Mouse (Mus musculus): ENCODE measurements around the gene Olfr1056.
"Not testable (repeated sequence)": the region's sequence is repeated elsewhere in the genome, so short reads cannot be mapped to it uniquely, and the experiment has no call there.

The Olfr1056 gene

GRCm38 (mm10) chr2:86362369-86362768, at the start of gene Olfr1056:
Gene Olfr1056, minus strand, starts transcription at chr2:86362469.
- no peak for DNase-seq (ENCODE audit: low spot score in 2 of 2)

- no peak for DNase-seq (ENCODE audit: low spot score in 2 of 2)
Observed at GRCm38 (mm10) chr2:86395114-86395513, 32.8 kb upstream of the Olfr1056 start.

- not testable (repeated sequence) for DNase-seq (ENCODE audit: low spot score in 2 of 2)
Observed at GRCm38 (mm10) chr2:86388461-86388860, 26.2 kb upstream of the Olfr1056 start, which contains the start of gene Olfr1058. Gene Olfr1058, minus strand, starts transcription at chr2:86388561.

- DNase-seq (ENCODE audit: low spot score in 2 of 2), result no peak
Observed at GRCm38 (mm10) chr2:86378293-86378692, 16.0 kb upstream of the Olfr1056 start, which contains the start of gene Olfr1057. Gene Olfr1057, minus strand, starts transcription at chr2:86378393.

- DNase-seq (ENCODE audit: low spot score in 2 of 2), result not testable (repeated sequence)
Observed at GRCm38 (mm10) chr2:86366342-86366741, 4.1 kb upstream of the Olfr1056 start.

- not testable (repeated sequence) for DNase-seq (ENCODE audit: low spot score in 2 of 2)
Observed at GRCm38 (mm10) chr2:86351751-86352150, 10.5 kb downstream of the Olfr1056 start.

GRCm38 (mm10) chr2:86350184-86350583, 12.1 kb downstream of the Olfr1056 start, which contains the start of gene Olfr1055:
Gene Olfr1055, minus strand, starts transcription at chr2:86350284.
- no peak for DNase-seq (ENCODE audit: low spot score in 2 of 2)

GRCm38 (mm10) chr2:86335333-86335732, 26.9 kb downstream of the Olfr1056 start, which contains the start of gene Olfr1054:
Gene Olfr1054, minus strand, starts transcription at chr2:86335433.
- no peak for DNase-seq (ENCODE audit: low spot score in 2 of 2)

- no peak for DNase-seq (ENCODE audit: low spot score in 2 of 2)
Observed at GRCm38 (mm10) chr2:86315184-86315583, 47.1 kb downstream of the Olfr1056 start, which contains the start of gene Olfr1053. Gene Olfr1053, minus strand, starts transcription at chr2:86315284.

Data from left cerebral cortex, adult 9 months (tissue).